Mouse (Mus musculus): ENCODE measurements at regions not wholly inside any gene's neighbourhood (a gene's known extent, or its start where the extent isn't known, plus 50 kb on each side); places are given as distances from the start of the nearest gene placed in this dataset.

DNA sequence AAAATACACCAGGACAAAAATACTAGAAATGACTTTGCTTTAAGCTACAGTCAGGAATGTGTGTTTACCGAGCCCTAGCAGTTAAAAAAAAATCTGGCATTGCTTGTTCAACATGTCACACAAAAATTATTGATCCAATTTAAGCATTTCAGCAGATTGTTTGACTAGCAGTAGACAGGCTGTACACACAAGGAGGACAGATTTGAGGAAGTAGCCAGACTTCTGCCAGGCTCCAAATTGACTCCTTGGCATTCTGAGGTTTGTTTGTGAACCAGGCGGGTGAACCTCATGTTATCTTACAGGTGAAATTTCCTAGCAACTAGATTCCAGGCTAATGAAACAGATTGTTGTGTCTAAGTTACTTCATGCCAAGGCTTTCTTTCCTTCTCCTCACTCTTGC lies 348.8 kb downstream of the Hs3st3b1 start:
- DNase-seq (ENCODE audit: low read depth, low spot score) = no peak

DNA sequence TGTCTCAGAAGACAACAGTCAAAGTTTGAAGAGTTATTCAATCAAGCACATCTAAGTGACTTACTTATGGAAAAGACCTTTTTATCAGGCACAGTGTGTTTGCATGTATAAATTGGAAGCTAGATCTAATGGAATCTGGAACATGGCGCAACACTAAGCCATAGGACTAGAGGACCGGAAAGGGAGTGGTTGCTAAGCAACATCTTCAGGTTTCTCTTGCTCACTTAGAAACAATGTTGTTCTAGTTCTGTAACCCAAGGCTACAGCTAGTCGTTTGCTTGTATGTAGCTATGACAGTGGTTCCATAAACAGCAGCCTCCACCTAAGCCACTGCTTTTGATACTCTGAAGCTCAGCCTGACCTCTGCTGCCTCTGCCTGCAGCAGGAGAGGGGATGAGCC lies 338.8 kb downstream of the Hs3st3b1 start:
- DNase-seq (ENCODE audit: low read depth, low spot score) = no peak

DNA sequence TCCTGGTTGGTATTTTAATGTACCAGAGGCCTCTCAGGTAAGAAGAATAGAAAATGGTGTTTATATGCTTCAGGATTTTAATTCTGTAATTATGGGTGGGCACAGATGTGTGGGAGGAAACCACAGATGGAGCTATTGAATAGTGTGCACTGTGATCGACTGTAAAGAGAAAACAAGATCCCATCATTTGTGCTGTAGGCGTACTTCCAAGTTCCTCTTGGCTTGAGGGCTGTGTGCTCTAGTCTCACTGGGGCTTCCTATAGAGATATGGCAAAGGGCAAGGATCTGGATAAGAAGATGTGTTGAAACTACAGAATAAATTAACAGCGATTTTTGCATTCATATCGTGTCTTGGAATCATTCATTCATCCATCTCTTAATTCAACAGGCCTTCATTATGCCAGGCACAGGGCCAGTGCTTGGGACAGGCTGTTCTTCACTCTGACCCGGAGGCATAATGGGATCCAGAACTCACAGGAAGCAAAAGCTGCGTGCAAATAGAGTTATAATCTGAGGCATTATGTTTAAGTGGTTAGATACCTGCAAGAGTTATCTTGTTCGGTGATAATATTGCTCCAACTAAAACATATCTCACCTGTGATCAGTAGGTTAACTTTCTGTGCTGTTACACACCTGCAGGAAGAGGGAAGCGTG lies 336.7 kb downstream of the Hs3st3b1 start:
- DNase-seq (ENCODE audit: low read depth, low spot score) = no peak

DNA sequence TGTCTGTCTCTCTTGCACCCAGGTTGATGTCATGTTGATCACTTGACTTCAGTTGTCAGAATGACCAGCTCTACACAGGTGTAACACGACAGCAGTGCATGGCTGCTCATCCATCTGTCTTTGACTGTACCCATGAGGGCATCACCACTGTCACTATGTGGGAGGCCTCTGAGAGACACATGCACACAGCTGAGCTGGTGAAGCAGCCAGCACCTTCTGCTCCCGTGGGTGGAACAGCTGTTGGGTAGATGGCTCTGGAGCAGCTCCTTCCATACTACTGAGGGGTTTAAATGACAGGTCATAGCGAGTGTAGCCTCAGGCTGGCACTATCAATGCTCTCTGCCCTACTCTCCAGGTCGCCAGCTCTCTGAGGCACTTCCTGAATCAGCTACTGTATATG lies 301.9 kb downstream of the Hs3st3b1 start:
- no peak for DNase-seq (ENCODE audit: low read depth, low spot score)

DNA sequence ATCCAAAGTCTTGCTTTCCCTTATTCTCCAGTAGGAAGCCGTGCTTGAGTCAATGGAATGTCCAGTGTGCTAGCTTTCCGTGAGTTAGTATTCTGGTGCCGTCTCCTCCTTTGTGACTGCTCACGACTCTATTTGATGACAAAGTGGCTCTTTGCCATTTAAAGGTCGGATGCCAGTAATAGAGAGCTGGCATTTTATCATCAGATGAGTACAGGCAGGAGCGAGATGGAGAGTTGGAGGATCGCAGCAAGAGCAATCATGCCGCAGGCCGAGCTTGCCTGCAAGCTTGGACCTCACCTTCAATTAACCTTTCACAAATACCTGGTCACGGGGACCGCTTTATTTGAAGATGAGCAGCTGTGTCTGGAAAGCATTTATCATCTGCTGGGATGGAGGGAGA lies 291.8 kb downstream of the Hs3st3b1 start:
- no peak for DNase-seq (ENCODE audit: low read depth, low spot score)

DNA sequence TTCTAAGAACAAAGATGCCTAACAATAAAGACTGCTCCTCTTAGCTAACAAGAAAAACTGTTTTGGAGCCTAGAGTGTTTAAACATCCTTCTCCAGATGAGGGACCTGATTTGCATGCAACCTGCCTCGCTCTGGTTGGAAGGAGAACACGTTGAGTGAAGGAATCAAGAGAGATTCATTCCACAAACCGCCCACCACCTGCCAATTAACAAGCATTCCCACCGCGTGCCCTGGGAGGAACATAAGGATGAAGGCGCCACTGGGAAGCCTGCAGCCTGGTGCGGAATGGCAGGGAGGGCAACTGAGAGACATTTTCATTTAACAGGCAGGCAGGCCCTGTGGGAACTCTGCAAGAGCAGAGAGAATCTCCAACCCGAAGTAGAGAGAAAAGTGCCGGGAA lies 265.0 kb downstream of the Hs3st3b1 start:
- DNase-seq (ENCODE audit: low read depth, low spot score) = no peak

DNA sequence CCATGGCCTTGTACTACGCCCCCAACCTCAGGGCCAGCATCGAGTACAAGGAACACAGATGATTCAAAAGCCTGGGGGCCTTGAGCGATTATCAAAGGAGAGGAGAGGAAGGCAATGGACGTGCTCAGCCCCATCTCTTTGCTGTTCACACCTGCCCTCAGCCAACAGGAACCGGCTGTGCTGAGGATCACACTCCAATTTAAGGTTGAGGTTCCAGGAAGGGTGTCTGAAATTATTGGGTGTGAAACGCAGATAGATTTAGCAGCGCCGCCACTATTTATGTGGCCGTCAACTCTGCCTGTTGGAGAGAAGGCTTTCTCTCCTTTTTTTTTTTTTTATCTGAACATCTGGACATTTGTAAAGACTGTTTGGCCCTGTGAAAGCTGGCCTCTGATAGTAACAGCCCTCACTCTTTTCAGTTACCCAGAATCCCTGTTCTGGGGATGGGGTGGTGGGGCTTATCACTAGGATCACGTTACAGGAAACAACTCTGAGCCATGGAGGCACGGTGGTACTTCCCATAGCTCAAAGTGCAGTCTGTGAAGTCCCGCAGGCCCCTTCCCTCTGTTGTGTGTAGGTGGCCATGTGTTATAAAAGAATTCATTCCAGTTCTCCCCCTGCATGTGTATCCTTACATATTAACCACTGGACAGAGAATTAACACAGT lies 256.7 kb downstream of the Hs3st3b1 start:
- no peak for DNase-seq (ENCODE audit: low read depth, low spot score)

DNA sequence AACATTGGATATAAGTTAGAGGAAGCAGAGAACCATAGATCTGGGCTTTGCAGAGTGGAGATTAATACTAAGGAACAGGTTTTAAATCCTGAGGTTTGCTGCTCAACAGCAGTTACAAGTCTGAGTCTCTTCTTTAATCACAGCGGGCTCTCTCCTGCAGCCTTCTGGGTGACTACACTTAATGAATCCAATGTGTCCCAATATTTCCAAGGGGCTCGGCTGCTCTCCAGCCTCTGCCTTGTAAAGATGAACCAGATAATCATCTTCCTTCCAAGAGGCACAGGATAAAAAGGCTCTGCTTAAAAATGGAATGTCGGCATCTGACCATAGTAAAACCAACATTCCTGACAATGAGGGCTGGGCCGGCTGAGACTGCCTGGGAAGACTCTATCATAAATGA lies 251.6 kb downstream of the Hs3st3b1 start:
- DNase-seq (ENCODE audit: low read depth, low spot score) = no peak

DNA sequence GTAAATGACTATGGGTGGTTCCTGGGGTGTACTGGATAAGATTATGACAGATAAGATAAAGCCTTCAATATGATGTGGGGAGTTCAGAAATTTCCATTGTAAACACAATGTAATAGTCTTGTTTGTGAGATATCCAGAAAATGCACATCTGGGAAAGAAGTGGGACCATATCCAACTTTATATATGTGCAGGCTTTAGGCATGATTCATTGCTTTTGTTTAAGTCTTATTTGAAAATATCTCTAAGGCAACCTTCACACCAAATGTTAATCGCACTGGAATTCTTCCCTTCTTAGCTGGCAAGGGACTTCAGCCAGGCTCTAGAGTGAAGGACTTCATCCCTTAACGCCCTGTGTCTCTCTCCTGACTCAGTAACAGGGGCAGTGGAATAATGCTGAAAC lies 250.3 kb downstream of the Hs3st3b1 start:
- no peak for DNase-seq (ENCODE audit: low read depth, low spot score)

DNA sequence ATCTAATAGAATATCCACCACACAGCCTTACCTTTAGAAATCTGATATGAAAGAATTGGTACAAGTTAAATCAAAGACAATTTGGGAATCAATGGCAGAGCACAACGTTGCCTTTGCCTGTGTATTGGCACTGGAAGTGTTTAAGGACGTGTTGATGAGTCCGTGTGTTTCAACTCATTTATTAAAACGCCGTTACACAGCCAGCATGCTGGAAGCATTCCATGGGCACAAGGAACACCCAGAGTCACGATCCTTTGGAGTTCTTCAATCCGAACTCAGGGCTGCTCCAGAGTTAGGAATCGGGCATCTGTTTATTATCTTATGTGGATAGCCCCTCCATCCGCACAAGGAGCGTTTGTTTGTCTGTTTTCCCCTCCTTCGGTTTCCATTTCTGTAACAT lies 244.2 kb downstream of the Hs3st3b1 start:
- DNase-seq (ENCODE audit: low read depth, low spot score) = no peak

DNA sequence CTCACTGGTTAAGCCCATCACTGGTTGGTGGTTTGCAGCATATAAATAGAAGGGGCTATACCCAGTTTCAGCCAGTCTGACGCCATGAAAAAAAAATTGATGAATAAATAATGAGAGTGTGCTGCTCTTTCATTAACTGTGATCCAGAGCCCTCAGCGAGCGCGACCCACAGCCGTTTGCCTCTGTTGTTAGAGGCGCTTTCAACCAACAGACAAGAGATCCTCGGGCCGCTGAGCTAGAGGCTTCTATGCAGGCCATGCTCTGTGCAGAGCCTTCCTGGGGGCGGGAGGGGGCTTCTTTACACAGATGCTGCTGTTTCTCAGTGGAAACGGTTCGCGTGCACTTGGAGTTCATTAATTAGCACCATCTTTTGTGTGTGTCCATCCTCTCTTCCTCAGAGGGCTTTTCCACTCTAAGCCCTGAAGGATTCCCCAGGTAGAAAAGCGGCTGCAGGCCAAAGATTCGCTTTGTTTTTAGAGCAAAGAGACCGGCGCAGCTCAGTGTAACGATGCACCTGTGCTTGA lies 243.6 kb downstream of the Hs3st3b1 start:
- DNase-seq (ENCODE audit: low read depth, low spot score) = no peak

DNA sequence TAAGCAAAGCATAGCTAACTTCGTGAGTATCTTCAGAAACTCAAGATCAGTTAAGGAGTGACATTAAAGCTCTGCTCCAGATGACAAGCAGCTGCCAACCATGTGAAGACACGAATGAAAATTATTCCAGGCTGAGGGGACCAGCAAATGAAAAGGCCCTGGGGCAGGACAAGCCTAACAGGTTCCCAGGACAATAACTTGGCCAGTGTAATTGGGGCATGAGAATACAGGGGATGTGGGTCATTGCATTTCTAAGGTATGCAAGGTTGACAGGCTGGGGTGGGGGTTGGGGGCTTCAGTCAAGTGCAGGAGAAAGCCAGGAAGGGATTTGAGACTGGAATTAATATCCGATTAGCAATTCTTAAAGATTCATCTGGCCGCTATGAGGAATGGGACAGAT lies 242.6 kb downstream of the Hs3st3b1 start:
- DNase-seq (ENCODE audit: low read depth, low spot score) = no peak

DNA sequence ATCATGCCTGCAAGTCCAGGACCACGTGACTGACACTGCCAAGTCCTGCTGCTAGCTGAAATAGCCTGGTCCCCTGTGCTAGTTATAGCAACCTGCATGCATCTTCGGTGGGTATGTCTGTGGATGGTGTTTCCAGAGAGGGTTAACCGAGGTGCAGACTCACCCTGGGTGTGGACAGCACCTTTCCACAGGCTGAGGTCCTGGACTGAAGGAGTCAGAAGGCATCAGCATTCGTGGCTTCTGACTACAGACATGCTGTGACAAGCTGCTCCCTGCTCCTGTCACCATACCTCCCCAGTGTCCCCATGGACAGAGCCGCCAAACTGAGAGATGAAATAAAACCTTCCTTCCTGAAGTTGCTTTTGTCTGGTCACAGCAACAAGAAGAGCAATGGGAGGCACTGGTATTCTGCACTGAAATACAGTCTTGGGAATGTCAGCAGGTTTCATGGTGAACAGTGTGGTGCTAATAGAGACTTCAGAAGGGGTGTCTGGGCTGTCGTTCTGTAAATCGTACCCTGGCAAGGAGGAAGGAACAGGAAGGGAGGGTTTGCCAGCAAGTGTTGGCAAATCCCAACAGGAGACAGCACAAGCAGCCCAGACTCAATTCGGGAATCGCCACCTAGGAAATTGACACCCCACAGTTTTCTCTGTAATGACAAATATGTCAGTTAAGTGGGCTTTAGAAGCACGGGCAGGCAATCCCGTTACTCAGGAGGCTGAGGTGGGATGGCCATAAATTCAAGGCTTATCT lies 237.7 kb downstream of the Hs3st3b1 start:
- no peak for DNase-seq (ENCODE audit: low read depth, low spot score)

DNA sequence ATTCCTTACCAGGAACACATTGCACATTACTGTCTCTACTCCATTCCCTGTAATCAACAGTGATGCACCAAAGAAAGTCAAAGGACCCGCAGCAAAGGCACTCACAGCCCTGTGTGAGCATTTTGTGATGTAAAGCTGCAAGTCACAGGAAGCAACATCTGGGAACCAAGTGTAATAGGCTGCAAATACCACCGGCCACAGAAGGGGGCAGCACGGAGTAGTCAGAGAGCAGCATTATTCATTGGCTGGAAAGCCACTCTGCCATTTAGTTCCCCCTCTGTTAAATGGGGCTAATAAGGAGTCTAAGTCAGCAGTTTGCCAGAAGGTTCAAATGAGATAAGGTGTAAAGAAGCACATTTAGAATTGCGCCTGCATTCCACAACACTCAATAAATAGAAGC lies 231.0 kb downstream of the Hs3st3b1 start:
- peak; percentile 48 for DNase-seq (ENCODE audit: low read depth, low spot score)

DNA sequence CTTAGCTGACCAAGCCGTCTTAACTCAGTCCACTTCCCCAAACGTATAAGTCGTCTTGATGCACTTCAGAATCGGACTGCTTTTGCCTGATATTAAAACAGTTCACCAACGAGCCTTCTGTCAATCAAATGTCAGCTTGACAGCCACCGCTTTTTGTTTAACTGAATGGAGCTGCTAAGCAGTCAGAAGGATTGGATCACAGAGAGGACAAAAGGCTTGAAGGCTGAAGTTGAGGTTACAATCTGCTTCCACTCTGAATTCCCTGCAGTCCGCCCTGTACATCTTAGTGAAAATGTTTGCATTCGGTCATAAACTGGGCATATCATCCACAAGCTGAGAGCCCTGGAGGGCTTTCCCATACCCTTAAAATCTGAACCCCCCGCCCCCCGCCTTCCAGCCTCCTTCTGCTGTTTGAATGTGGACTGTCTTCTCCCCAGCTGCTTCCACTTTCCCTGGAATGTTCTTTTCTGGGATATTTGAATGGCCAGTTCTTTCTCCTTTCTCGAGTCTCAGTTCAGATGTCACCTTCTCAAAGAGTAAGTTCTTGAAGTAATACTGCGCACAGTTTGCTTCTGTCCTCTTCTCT lies 217.0 kb downstream of the Hs3st3b1 start:
- no peak for DNase-seq (ENCODE audit: low read depth, low spot score)

DNA sequence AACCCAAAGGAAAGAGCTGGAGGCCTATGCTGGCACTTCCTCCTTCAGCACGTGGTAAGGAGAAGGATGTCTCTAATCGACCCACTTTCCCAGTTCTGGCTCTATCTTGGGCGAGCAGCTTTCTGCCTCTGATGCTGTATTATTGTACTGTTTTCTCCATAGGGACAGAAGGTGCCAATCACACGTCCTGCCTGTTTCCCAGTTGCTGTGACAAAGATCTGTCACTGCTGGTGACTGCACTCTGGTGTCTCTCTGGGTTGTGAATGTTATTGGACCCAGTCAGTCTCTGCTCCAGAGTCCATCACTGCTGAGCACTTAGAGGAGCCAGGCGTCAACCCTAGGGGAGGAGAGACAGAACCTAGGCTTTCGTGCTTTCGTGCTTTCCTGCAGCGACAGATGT lies 216.0 kb downstream of the Hs3st3b1 start:
- DNase-seq (ENCODE audit: low read depth, low spot score) = no peak

DNA sequence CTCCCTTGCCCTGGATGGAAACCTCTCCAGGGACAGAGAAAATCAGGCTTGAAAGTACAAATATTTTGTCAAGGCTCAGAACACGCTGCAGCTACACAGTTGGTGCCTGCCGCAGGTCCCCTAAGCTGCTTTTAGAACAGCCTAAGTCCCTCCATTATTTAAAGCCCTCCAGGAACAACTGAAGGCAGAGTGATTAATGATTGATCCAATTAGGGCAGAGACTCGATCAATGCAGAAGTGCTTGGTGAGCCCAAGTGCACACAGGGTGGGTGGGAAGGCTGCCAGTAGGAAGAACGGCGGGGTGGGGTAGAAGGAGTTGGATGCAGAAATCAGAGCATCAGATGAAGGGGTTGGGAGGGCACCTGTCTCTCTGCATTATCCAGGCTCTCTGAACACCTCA lies 215.0 kb downstream of the Hs3st3b1 start:
- DNase-seq (ENCODE audit: low read depth, low spot score) = no peak

DNA sequence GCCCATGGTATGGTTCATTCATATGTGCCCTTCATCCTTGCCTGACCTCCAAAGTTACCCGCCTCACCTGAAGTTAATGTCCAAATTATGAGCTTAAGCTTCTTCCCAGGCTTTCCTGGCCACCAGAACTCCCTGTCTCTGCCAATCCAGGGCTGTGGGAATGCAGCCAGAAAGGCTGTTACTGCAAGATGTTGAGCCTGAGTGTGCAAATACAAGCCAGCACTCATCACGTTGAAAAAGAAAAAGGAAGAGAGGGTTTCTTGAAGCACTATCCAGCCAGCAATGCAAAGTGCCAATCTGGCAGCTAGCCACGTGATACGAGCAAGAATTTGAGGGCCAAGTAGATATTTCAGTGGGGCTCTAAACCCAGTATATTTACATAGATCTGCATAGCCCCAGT lies 213.7 kb downstream of the Hs3st3b1 start:
- no peak for DNase-seq (ENCODE audit: low read depth, low spot score)

DNA sequence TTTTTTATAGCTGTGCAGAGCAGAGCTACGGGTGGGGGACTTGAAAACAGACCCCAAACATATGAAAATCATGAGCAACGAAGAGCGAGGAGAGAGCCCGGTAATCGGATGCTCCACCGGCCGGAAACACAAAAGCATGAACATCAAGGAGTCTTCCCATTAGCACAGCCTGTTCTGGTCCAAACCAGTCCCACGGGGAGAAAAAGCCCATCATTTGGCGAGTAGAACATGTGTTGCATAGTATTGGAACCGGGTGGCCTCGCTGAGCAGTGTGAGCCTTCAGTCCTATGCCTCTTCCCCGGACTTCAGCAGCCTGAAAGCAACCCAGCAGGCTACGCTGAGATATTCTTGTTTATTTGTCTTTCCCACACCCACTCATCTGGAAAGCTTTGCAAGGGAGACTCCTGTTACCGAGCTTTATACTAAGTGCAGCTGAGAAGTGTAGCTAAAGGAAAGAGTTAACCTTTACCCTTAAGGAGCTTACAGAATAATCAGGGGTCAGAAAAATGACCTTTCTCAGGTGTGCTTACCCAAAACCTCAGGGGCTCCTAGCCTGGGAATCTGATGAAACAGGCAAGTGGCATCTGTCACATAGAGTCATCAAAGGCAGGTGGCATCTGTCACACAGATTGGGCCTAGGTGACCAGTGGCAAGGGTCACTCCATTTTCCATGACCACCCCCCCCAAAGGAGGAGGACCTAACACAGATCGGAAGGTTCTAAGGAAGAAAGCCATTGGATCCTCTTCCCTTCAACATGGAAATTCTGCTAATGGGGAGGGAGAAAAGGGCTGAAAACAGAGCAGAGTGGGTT lies 209.8 kb downstream of the Hs3st3b1 start:
- DNase-seq (ENCODE audit: low read depth, low spot score) = no peak

DNA sequence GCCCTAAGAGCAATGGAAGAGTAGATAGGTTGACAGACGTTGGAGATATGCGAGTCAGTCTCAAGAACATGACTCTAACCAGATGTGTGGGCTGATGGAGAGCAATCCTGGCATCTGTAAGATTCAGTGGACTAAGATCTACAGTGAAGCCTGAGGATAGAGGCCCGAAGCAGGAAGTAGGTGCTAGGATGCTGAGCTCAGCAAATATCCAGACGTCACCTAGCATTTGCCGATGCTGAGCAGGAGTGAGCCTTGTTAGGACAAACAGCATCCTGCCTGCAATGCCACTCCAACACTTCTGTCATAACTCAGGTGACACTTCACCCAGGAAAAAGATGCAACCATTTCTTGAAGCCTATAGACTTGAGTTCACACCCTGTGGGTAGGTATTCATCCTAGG lies 199.8 kb downstream of the Hs3st3b1 start:
- DNase-seq (ENCODE audit: low read depth, low spot score) = no peak

DNA sequence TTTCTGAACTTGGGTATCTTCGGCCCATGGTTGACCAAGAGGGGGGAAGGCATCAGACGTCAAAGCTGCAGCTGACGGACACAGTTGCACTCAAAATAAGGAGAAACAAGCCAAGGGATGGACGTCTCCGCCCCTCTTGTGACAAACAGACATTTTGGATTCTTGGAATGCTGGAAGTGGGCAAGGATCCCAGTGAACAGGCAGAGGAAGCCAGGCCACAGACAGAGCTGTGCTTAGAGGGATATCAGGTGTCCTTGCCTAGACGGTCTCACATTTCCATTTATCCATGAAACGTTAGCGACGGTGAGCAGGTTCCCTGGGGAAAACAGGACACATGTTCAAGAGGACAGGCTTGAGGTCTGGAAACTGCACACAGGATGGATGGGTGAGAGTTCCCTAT lies 191.2 kb downstream of the Hs3st3b1 start:
- DNase-seq (ENCODE audit: low read depth, low spot score) = peak; percentile 33

DNA sequence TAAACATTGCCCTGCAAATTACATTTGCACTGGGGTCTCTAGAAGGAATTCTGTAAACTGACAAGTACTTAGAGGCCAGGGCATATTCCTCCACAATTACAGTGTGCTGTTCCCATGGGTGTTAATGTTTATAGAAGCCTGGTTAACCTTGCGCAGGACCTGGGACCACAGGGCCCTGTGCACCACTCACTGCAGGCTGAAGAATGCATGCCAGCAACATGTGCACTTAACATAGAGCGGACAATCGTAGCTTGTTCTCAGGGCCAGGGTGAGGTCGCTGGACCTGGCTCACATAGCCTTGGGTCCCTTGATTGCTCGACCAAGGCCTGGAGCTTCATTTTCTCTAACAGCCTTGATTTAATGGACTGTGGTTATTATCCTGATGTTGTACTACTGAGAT lies 168.8 kb downstream of the Hs3st3b1 start:
- DNase-seq (ENCODE audit: low read depth, low spot score) = no peak

Measured in mesoderm, embryonic 11.5 days (tissue).